Comparison of ENCODE assay signal across 10 mouse cellular contexts in the genomic region with DNA sequence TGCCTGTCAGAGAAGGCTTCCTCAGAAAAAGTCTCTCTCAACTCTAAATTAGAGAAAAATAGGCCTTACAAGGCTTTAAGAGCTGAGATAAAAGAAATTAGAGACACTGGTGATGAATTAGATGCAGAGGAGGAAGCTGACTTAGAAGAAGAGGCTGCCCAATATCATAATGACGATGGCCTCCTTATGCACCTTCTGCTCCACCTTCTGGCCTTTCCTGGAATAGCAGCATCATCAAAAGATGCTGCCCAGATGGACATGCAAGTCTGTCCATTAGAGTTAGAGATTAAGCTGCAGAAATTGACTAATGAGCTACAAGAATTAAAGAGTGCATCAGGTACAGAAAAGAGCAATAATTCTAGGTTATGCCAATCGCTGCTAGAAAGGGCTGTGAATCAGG. TPM values are rescaled to one million over a fixed set of nuclear protein-coding genes. Genes with fewer than 3 reads are reported as not detected.
A peak's percentile ranks its signal among the peaks of the same experiment; 100 is the strongest.
DNase-seq lines count a peak whose midpoint lies in the region; ATAC-seq and TF ChIP-seq lines count a peak whose summit lies in the region.
"Had no signal": no experiment of that assay in that cellular context is flagged by ENCODE, and none has a peak within 500 bp of the region (broad histone marks: within the 10 kb centered on the region; RNA-seq: fewer than 3 reads in every experiment).

No protein-coding gene starts in this region.

- ATAC-seq in heart, embryonic 12.5 days (ENCODE audit: insufficient number of reproducible peaks, low FRiP score): no peak
- peak; percentile 79 for ATAC-seq in megakaryocyte-erythroid progenitor cell, adult 5-6 weeks (replicated peaks; ENCODE audit: low FRiP score, low TSS enrichment, poor library complexity, severe bottlenecking)

- no peak for TF ChIP-seq CTCF in thymus, adult 2 months (IDR thresholded peaks at IDR 0.05; ENCODE audit: borderline replicate concordance, control insufficient read depth, extremely low read depth, insufficient read depth, low read length, poor library complexity)
- TF ChIP-seq CTCF in cerebellum, adult 2 months (IDR thresholded peaks at IDR 0.05; ENCODE audit: borderline replicate concordance, insufficient read depth, low read depth, low read length): peak; percentile 79

- peaks cover 11% of the 10 kb centered on the region for H3K4me1 ChIP-seq in heart, embryonic 12.5 days (replicated peaks)
- no peaks in the 10 kb centered on the region for H3K4me1 ChIP-seq in thymus, adult 2 months (replicated peaks; ENCODE audit: control insufficient read depth, insufficient read depth, low read length)
- H3K4me1 ChIP-seq in cerebellum, adult 2 months (ENCODE audit: control insufficient read depth, insufficient read depth, low read length): peaks cover 9% of the 10 kb centered on the region

- no peaks in the 10 kb centered on the region for H3K36me3 ChIP-seq in heart, embryonic 12.5 days
- no peaks in the 10 kb centered on the region for H3K36me3 ChIP-seq in thymus, adult 2 months (ENCODE audit: control insufficient read depth, insufficient read depth, low read length)

- no peak overlapping the region for H3K9ac ChIP-seq in heart, embryonic 12.5 days

- no peak overlapping the region for H3K4me2 ChIP-seq in heart, embryonic 12.5 days

- 6% methylated on average over 2 of the region's 2 CpGs for whole genome bisulfite sequencing in heart, embryonic 12.5 days
- 13% methylated on average over 2 of the region's 2 CpGs for WGBS in thymus, adult 2 months
- WGBS in cerebellum, adult 2 months: 1% methylated on average over 2 of the region's 2 CpGs

- H3K27ac ChIP-seq in heart, embryonic 12.5 days (ENCODE audit: poor library complexity, severe bottlenecking): no peak overlapping the region
- no peak overlapping the region for H3K27ac ChIP-seq in thymus, adult 2 months (ENCODE audit: control insufficient read depth, insufficient read depth, low read length)
- no peak overlapping the region for H3K27ac ChIP-seq in cerebellum, adult 2 months (ENCODE audit: insufficient read depth, low read length)

- no peak overlapping the region for H3K4me3 ChIP-seq in heart, embryonic 12.5 days
- no peak overlapping the region for H3K4me3 ChIP-seq in thymus, adult 2 months (ENCODE audit: control insufficient read depth, insufficient read depth, low read length)
- H3K4me3 ChIP-seq in cerebellum, adult 2 months (replicated peaks; ENCODE audit: insufficient read depth, low read depth, low read length): no peak overlapping the region

- H3K9me3 ChIP-seq in heart, embryonic 12.5 days (replicated peaks): no peaks in the 10 kb centered on the region

- no peaks in the 10 kb centered on the region for H3K27me3 ChIP-seq in heart, embryonic 12.5 days (replicated peaks)
- H3K27me3 ChIP-seq in thymus, adult 2 months (ENCODE audit: control insufficient read depth, insufficient read depth, low read length): no peaks in the 10 kb centered on the region
- H3K27me3 ChIP-seq in cerebellum, adult 2 months (ENCODE audit: control insufficient read depth, insufficient read depth, low read length): no peaks in the 10 kb centered on the region

- peak; percentile 76 for DNase-seq in heart, adult 8-10 months (ENCODE audit: low spot score)
- peak; percentile 46 for DNase-seq in thymus, adult 2 months
- DNase-seq in thymus, adult 18-20 months: no peak
- DNase-seq in cerebellum, adult 2 months: peak; percentile 80
- DNase-seq in heart, postnatal 4 days: peak; percentile 81
- DNase-seq in neural tube, embryonic 10.5 days (ENCODE audit: extremely low spot score, low spot score): no peak

- TF ChIP-seq POLR2A in thymus, adult 2 months (IDR thresholded peaks at IDR 0.05; ENCODE audit: control insufficient read depth, extremely low read depth, insufficient read depth, low read length, poor library complexity): no peak
- no peak for TF ChIP-seq POLR2A in cerebellum, adult 2 months (IDR thresholded peaks at IDR 0.05; ENCODE audit: borderline replicate concordance, insufficient read depth, low read length)

RNA-seq across cellular contexts. Expression of gene Capns1, which starts 6.8 kb away (rescaled TPM):
- total RNA-seq in heart, adult 8-10 months (2022): 100 to 1,000 TPM; 287 to 304 (median 297) TPM
- 77.0 and 83.4 TPM in 2 replicates for polyA plus RNA-seq in heart, embryonic 12.5 days (2016; fragmentation: Nextera tagmentation; extraction: Ambion mirVana)
- polyA plus RNA-seq in thymus, adult 2 months (2012; rRNA removed): 565 and 739 TPM in 2 replicates
- polyA plus RNA-seq in cerebellum, adult 2 months (2012; rRNA removed): 463 and 475 TPM in 2 replicates
- total RNA-seq in heart, postnatal 4 days (2021): 100 to 1,000 TPM; 251 to 261 TPM
- 148 and 186 TPM in 2 replicates for total RNA-seq in megakaryocyte-erythroid progenitor cell, adult 5-6 weeks (2014; fragmentation: Nextera tagmentation)
- total RNA-seq in megakaryocyte-erythroid progenitor cell, adult 5-6 weeks (2017): 123 and 126 TPM in 2 replicates

RNA-seq across cellular contexts. Expression of gene Cox7a1, which starts 21.4 kb away (rescaled TPM):
- 1,000 to 10,000 TPM; 3,196 to 3,318 (median 3,289) TPM for total RNA-seq in heart, adult 8-10 months (2022)
- 300 and 306 TPM in 2 replicates for polyA plus RNA-seq in heart, embryonic 12.5 days (2016; fragmentation: Nextera tagmentation; extraction: Ambion mirVana)
- polyA plus RNA-seq in thymus, adult 2 months (2012; rRNA removed): 28.1 and 85.8 TPM in 2 replicates
- 24.7 and 32.0 TPM in 2 replicates for polyA plus RNA-seq in cerebellum, adult 2 months (2012; rRNA removed)
- total RNA-seq in heart, postnatal 4 days (2021): 100 to 1,000 TPM; 693 to 795 TPM
- total RNA-seq in megakaryocyte-erythroid progenitor cell, adult 5-6 weeks (2014; fragmentation: Nextera tagmentation): 6.0 TPM in 1 of 2 replicates, not detected in the other
- not detected in 2 replicates for total RNA-seq in megakaryocyte-erythroid progenitor cell, adult 5-6 weeks (2017)

RNA-seq across cellular contexts. Expression of gene Polr2i, which starts 26.4 kb away (rescaled TPM):
- total RNA-seq in heart, adult 8-10 months (2022): 10 to 100 TPM; 54.0 to 70.5 (median 64.9) TPM
- polyA plus RNA-seq in heart, embryonic 12.5 days (2016; fragmentation: Nextera tagmentation; extraction: Ambion mirVana): 101 and 105 TPM in 2 replicates
- 131 and 157 TPM in 2 replicates for polyA plus RNA-seq in thymus, adult 2 months (2012; rRNA removed)
- 167 and 182 TPM in 2 replicates for polyA plus RNA-seq in cerebellum, adult 2 months (2012; rRNA removed)
- 10 to 100 TPM; 61.9 to 70.3 TPM for total RNA-seq in heart, postnatal 4 days (2021)
- 91.3 and 106 TPM in 2 replicates for total RNA-seq in megakaryocyte-erythroid progenitor cell, adult 5-6 weeks (2014; fragmentation: Nextera tagmentation)
- 42.0 and 46.5 TPM in 2 replicates for total RNA-seq in megakaryocyte-erythroid progenitor cell, adult 5-6 weeks (2017)

RNA-seq across cellular contexts. Expression of gene Tbcb, which starts 26.7 kb away (rescaled TPM):
- 10 to 100 TPM; 51.2 to 62.4 (median 57.6) TPM for total RNA-seq in heart, adult 8-10 months (2022)
- polyA plus RNA-seq in heart, embryonic 12.5 days (2016; fragmentation: Nextera tagmentation; extraction: Ambion mirVana): 155 and 162 TPM in 2 replicates
- 42.4 and 47.1 TPM in 2 replicates for polyA plus RNA-seq in thymus, adult 2 months (2012; rRNA removed)
- polyA plus RNA-seq in cerebellum, adult 2 months (2012; rRNA removed): 134 and 147 TPM in 2 replicates
- total RNA-seq in heart, postnatal 4 days (2021): 10 to 100 TPM; 77.2 to 78.9 TPM
- 86.4 and 117 TPM in 2 replicates for total RNA-seq in megakaryocyte-erythroid progenitor cell, adult 5-6 weeks (2014; fragmentation: Nextera tagmentation)
- 26.2 and 49.4 TPM in 2 replicates for total RNA-seq in megakaryocyte-erythroid progenitor cell, adult 5-6 weeks (2017)

RNA-seq across cellular contexts. Expression of gene Ovol3, which starts 30.1 kb away (rescaled TPM):
- total RNA-seq in heart, adult 8-10 months (2022): not detected
- polyA plus RNA-seq in heart, embryonic 12.5 days (2016; fragmentation: Nextera tagmentation; extraction: Ambion mirVana): not detected in 2 replicates
- 0.66 and 1.4 TPM in 2 replicates for polyA plus RNA-seq in thymus, adult 2 months (2012; rRNA removed)
- not detected in 2 replicates for polyA plus RNA-seq in cerebellum, adult 2 months (2012; rRNA removed)
- not detected for total RNA-seq in heart, postnatal 4 days (2021)
- not detected in 2 replicates for total RNA-seq in megakaryocyte-erythroid progenitor cell, adult 5-6 weeks (2014; fragmentation: Nextera tagmentation)
- total RNA-seq in megakaryocyte-erythroid progenitor cell, adult 5-6 weeks (2017): not detected in 2 replicates
- polyA plus RNA-seq: large intestine, adult 2 months; neural tube, embryonic 14.5 days had no signal

Comparison
In these comparisons a context has a peak if more than half of its experiments do, and no peak if none do; other contexts are left out.
1. DNase-seq: peak in heart, adult 8-10 months (single experiment), thymus, adult 2 months (single experiment), cerebellum, adult 2 months (2 of 2) and heart, postnatal 4 days (single experiment); none in thymus, adult 18-20 months (0 of 2) and neural tube, embryonic 10.5 days (single experiment).
2. RNA of gene Cox7a1, which starts 21.4 kb away (total RNA-seq): 3,196 to 3,318 TPM in heart, adult 8-10 months and 693 to 795 TPM in heart, postnatal 4 days; 6.0 TPM in megakaryocyte-erythroid progenitor cell, adult 5-6 weeks; every median in the first group is over 10 times any median in the second.